Mouse (Mus musculus) CH12.LX (cell line): ENCODE measurements around the gene Gm8300.
"Not testable (repeated sequence)": the region's sequence is repeated elsewhere in the genome, so short reads cannot be mapped to it uniquely, and the experiment has no call there.

Source experiments
- CTCF ChIP-seq, 2 experiments: IDR thresholded peaks in 1 of 2; conservative IDR thresholded peaks in 1 of 2; 2 replicates each; pipeline ENCODE4 v1.5.1; 2011 to 2012; ENCODE audit warnings: low read depth in 2 of 2, low read length in 2 of 2, improper control_type of control experiment in 1 of 2, inconsistent platforms in 1 of 2, mild to moderate bottlenecking in 1 of 2, moderate library complexity in 1 of 2
- EP300 ChIP-seq: IDR thresholded peaks from 2 replicates; pipeline ENCODE4 v1.6.1; 2011; ENCODE audit warnings: low read length, improper control_type of control experiment
- KAT2A ChIP-seq: IDR thresholded peaks from 2 replicates; pipeline ENCODE4 v1.6.1; 2012; ENCODE audit warnings: low read length, improper control_type of control experiment, inconsistent platforms; ENCODE audit not compliant: insufficient replicate concordance
- MAX ChIP-seq: IDR thresholded peaks from 2 replicates; pipeline ENCODE4 v1.6.1; 2011; ENCODE audit warnings: low read length, improper control_type of control experiment
- MYC ChIP-seq: IDR thresholded peaks from 2 replicates; pipeline ENCODE4 v1.6.1; 2011; ENCODE audit warnings: low read depth, mild to moderate bottlenecking, improper control_type of control experiment, low read length
- NRF1 ChIP-seq: IDR thresholded peaks from 2 replicates; pipeline ENCODE4 v1.6.1; 2014; ENCODE audit warnings: low read depth, mild to moderate bottlenecking, inconsistent platforms, low read length, improper control_type of control experiment, moderate library complexity
- RCOR1 ChIP-seq: conservative IDR thresholded peaks from 2 replicates; pipeline ENCODE4 v1.6.1; 2012; ENCODE audit warnings: low read depth, mild to moderate bottlenecking, inconsistent platforms, low read length, improper control_type of control experiment
- ZKSCAN1 ChIP-seq: IDR thresholded peaks from 2 replicates; pipeline ENCODE4 v1.6.1; 2012; ENCODE audit warnings: low read depth, inconsistent platforms, low read length, improper control_type of control experiment, borderline replicate concordance
- ZNF384 ChIP-seq: IDR thresholded peaks from 2 replicates; pipeline ENCODE4 v1.6.1; 2012; ENCODE audit warnings: low read depth, low read length, improper control_type of control experiment, inconsistent platforms

GRCm38 (mm10) chr12:87514016-87514415 is at the start of gene Gm8300:
- not testable (repeated sequence) for TF ChIP-seq ZKSCAN1; EP300; NRF1; MAX; ZNF384; CTCF (conservative IDR thresholded peaks at IDR 0.05 in 1 of 2, IDR thresholded peaks at IDR 0.05 in 1 of 2; ENCODE audit: low read depth in 2 of 2, low read length in 2 of 2); RCOR1; MYC; KAT2A
